Mouse (Mus musculus): ENCODE measurements around the gene Coq5.
A peak's percentile ranks its signal among the peaks of the same experiment; 100 is the strongest.

The Coq5 gene

DNA sequence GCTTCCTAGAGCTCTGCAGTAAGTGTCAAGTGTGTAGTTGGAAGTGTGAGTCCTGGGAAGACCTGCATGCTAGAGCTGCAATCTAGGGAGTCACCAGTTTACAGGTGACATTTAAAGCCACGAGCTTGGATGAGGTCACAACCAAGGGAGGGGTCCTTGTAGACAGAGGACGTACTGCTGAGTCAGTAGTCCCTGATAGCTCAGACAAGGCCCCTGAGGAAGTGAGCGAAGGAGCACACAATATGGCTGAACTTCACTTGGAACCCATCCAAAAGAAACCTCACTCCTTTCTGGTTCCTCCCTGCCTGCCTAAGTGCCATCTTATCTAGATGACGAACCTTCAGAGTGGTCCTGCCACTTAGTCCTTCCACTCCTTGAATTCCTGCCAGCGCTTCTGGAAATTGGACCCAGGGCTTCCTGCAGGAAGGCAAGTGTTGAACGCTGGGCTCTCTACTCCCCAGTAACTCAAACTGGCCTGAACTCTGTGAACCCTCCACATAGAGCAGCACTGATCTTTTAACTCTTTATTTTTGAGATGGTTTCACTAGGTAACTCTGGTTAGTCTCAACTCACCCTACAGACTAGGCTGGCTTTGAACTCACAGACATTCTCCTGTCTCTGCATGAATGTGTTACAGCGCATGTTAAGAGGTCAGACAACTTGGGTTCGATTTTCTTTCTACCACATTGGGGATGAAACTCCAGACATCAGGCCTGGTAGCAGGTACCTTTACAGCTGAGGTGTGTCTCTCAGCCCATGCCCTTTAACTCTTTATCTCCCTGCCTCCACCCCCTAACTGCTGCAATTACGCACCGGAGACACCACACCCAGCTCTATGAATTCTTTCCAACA is 33.6 kb downstream of the Coq5 start:
- DNase-seq (ENCODE audit: low spot score in 2 of 2): no peak

DNA sequence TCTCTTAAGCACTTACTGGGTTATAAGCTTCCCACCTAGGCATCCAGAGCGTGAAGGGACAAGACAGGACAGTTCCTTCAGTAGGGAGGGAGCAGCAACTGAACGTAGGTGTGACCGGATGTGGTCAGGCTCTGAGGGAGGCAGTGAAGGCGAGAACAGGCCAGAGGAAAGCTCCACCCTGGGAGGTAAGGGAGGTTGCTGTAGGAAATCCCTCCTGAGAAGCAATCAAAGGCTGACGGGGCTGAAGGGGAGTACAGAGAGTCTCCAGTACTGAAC is 34.1 kb downstream of the Coq5 start:
- DNase-seq (ENCODE audit: low spot score in 2 of 2): no peak

DNA sequence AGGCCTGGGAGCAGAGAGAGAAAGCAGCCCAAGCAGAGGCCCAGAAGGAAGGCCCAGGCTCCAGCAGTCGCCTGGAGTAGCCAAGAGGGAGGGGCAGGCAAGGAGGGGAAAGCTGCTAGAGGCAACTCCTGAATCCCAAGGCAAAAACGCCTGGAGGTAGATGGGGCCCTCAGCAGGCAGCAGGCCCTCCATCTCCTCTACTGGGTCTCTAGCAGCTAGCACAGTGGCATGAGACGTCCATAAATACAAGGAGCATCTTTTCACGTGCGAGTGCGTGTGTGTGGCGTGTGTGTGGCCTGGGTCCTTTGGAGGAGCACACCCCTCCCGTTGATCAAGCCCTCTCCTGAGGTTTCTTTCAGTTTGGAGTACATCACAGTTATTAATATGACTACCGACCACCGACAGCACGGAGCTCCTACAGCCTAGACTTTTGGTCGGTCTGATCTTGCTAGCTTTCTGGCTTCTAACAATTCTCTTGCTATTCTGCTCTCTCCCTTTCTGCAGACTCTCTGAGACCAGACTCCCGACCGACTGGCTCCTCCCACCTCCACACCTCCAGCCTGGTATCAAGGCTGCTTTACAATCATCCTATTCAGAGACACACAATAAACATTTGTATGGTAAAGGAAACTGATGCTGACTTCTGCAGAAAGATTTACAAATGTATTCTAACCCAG is 37.6 kb downstream of the Coq5 start:
- no peak for DNase-seq (ENCODE audit: low spot score in 2 of 2)

DNA sequence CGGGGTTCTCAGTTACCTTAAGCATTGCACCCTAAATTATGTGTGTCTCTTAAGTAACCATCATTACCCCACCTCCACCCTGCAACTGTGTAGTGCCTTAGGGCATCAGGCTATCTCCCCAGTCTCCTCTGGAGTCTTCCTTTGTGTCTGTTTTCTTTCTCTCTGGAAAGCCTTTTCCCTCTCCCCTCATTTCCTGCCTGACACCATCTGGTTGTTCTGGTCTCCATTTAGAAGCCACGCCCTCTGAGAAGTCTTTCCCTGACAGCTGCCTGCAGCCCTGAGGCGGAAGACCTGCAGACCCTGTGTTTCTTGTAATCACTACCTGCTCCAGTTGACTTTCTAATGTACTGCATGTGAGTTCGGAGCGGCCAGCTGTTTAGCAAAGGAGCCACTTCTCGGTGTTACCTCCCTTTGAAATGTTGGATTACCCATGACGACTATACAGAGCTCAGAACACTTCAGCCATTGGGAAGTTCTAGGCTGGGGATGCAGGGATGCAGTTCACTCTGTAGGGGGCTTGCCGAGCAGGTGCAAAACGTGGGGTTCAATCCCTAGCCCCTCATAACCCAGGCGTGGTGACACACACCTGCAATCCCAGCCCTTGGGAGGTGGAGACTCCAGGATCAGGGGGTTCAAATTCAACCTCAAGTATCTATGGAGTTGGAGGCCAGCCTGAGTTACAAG is 38.3 kb downstream of the Coq5 start:
- DNase-seq (ENCODE audit: low spot score in 2 of 2): no peak

DNA sequence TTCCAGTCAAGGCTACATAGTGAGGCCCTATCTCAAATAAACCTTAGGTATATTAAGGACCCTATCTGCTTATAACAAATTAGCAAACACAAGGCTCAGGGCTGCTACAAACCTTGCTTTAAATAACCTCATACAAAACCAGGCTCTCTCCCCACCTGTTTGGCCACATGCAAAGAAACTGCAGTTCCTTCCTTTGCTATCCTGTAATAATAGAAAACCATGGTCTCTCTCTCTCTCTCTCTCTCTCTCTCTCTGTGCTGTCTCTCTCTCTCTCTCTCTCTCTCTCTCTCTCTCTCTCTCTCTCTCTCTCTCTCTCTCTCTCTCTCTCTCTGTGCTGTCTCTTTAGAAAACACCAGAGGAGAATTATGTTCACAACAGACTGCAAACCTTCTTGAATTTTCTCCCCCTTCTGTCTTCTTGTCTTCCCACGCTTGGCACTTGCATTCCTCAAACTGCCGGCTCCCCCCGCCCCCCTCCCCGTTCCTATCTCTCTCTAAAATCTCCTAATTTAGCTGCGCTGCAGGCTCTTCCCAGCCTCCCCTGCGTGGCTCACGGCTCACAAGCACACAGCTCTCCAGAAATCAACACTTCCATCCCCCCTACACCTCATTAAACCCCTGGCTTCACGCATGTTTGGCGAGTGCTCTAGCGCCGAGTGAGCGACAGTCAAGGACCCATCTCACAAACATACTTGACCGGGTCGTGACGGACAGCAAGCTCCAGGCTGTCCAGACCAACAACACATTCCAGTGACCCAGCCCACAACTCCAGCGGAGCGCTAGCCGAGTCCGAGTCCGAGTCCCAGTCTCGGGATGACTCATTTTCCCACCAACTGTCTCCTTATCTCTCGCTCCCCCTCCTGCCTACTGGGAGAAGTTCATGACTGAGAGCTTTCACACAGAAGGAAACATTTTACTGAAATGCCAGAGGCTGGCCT is 39.8 kb downstream of the Coq5 start:
- DNase-seq (ENCODE audit: low spot score in 2 of 2): peak; percentile 71 to 79

DNA sequence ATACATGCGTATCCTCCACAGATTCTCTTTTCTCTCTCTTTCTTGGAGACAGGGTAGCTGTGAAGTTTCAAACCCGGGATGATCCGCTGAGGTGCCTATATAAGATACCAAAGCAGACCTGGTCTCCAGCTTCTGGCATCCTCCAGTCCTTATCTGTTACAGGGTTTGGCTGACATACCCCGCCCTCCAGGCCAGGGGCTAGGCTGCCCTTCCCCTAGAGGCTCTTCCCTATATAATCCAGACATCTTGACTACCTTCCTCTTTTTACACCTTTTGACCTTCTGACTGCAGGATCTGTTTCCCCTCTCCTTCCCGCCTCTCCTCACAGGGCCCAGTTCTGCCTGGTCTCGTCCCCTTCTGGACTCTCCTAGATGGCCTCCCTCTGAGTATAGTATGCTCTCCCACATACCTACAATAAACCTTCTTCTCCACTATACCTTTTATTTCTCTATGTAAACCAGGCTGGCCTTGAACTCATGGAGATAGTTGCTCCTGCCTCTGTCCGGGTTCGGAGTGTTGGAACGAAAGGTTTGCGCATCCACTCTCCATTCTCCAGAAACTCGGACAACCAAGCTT is 46.9 kb downstream of the Coq5 start:
- DNase-seq (ENCODE audit: low spot score in 2 of 2): no peak

DNA sequence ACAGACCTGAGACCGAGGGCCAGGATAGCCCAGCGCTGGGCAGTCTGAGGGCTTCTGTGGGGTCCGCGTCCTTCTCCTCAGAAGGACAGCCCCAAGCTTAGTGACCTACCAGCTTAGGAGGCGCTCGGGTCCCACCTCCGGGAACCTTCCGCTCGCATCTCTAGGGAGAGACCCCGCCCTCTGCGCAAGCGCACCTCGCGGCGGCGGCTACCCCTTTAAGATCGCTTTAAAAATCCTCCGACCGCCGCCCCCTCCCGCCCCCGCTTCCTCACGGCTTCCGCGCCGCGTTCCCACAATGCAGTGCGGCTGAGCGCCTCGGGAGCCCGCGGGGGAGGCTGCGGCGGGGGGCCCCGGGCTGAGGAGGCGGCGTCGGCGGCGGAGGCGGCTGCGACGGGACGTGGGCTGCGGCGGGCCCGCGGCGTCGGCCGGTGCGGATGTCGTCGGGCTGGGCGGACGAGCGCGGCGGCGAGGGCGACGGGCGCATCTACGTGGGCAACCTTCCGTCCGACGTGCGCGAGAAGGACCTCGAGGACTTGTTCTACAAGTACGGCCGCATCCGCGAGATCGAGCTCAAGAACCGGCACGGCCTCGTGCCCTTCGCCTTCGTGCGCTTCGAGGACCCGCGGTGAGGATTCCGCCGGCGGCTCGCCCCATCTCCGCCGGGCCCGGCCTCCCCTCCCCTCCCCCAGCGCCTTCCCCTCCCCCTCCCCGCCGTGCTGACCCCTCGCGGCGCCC is 47.6 kb downstream of the Coq5 start, which contains the start of gene Srsf9:
Srsf9 (plus strand) TSS at position 303 of the 735 bp plus-strand sequence.
- peak; percentile 88 to 91 for DNase-seq (ENCODE audit: low spot score in 2 of 2)

DNA sequence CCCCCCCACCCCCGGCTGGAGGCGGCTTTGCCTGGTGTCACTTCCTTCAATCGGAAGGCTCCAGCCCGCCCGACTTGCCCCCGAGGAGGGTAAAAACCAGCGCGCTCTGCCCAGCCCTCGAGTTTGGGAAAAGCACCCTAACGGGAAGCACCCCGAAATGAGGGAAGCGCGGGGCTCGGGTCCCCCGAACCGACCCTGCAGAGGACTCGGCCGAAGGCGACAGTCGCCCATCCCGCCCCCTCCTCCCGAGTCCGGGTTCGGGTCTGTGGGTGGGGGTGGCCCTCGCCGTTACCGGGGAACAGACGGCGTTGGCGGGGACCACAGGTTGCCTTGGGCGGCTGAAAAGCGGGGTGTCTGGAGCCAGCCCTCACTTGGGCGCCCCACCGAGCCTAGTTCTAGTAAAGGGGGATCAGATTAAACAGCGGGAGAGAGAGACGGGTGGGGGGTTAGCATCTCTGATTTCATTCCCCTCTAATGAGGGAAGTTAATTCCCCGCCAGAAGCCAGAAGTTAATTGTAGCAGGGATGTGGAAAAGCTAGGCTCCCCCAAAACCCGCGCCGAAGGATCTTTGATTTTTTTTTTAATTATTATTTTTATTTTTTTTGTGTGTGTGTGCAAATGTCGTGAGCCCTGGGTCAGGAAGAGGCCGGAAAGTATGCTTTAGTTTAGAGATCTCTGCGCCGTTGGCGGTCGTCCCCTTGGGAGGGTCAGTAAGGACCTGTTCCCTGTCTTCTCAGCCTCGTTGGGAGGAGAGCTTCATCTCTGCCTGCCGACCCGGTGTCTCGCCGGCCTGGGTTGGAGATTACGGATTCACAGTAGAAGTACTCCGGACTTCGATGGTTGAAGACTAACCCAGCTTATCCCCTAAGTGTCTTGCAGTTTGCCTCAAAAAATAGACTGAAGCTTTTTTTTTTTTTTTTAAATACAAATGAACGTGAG is 48.4 kb downstream of the Coq5 start:
- DNase-seq (ENCODE audit: low spot score in 2 of 2): peak in 1 of 2 experiments; percentile 38

DNA sequence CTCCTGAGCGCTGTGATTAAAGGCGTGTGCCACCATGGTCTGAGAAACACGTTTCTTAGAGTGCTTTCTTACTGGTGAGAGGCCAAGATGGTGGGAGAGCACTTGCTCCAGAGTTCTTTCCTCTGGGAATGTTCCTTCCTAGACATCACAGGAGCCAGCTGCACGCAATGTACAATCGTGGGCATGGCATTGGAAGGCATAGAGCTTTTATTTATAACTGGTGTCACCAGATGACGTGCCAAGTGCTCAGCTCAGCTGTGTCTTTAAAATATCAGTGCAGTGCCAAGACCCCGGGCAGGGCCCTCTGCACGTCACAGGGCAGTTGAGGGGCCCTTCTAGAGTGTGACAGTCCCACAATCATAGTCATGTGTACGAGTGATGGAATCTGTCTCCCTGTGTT is 51.5 kb downstream of the Coq5 start:
- no peak for DNase-seq (ENCODE audit: low spot score in 2 of 2)

DNA sequence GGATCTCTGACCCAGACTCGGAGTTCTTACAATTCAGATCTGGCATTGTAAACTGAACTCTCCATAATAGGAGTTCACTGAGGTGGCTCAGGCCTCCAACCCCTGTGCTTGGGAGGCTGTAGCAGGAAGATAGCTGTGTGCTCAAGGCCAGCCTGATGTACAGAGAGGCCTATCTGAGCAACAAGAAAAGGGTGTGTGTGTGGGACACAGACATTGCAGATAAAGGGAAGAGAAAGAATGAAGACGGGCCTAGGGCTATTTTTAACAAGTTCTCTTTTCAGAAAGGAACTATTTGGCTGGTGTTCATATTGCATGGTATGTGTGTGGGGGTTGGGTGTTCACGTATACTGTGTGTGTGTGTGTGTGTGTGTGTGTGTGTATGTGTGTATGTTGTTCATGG is 54.2 kb downstream of the Coq5 start:
- no peak for DNase-seq (ENCODE audit: low spot score in 2 of 2)

DNA sequence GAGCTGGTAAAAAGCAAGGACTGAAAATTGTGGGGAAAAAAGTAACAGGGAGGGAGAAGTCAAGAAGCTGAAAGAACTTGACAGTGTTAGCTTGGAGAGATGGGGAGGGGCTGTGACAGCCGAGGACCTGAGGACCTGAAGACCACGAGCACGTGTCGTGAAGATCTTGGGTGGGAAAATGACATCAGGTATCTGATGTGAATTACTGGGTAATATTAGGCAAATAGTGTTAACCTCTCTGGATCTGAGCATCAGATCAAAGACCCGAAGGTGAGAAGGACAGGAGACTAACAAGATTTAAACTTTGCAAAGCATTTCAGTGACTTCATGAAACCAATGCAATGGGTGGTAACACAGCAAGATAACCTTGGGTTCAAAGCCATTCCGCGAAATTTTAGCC is 60.5 kb downstream of the Coq5 start:
- DNase-seq (ENCODE audit: low spot score in 2 of 2): no peak

DNA sequence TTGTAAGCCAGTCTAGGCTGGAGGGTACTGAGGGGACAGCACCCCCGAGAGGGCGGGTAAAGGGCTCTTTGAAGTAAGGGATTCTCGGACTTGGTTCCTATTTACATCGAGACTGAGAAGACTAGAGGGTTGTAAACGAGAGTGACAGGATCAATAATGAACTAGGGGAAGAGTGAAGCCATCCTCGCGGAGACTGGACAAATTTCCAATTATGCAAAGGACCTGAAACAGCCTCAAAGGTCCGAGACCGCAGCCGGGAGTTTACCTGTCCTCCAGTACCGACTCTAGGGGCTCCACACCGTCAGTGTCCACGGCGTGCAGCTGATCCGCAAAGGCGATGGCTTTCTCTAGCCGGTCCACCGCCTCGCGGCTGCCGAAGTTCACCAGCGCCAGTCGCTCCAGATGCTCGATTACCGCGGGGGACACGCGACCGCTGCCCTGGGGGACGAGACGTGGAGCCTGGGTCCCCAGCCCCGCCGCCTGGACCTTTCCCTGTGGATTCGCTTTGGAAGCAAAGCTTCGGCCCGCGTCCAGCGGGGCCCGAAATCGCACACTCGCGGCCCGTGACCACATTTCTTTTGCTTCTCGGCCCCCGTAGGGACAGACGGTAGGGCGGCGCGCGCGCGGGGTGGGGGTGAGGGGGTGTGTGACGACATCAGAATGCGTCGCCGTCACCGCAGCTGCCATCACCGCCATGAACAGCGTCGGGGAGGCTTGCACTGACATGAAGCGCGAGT is 61.3 kb downstream of the Coq5 start, which contains the start of the genes Gatc and Triap1:
Gatc (minus strand) TSS at position 602 of the 737 bp plus-strand sequence.
Triap1 (plus strand) TSS at position 649 of the 737 bp plus-strand sequence.
- peak; percentile 81 to 87 for DNase-seq (ENCODE audit: low spot score in 2 of 2)

DNA sequence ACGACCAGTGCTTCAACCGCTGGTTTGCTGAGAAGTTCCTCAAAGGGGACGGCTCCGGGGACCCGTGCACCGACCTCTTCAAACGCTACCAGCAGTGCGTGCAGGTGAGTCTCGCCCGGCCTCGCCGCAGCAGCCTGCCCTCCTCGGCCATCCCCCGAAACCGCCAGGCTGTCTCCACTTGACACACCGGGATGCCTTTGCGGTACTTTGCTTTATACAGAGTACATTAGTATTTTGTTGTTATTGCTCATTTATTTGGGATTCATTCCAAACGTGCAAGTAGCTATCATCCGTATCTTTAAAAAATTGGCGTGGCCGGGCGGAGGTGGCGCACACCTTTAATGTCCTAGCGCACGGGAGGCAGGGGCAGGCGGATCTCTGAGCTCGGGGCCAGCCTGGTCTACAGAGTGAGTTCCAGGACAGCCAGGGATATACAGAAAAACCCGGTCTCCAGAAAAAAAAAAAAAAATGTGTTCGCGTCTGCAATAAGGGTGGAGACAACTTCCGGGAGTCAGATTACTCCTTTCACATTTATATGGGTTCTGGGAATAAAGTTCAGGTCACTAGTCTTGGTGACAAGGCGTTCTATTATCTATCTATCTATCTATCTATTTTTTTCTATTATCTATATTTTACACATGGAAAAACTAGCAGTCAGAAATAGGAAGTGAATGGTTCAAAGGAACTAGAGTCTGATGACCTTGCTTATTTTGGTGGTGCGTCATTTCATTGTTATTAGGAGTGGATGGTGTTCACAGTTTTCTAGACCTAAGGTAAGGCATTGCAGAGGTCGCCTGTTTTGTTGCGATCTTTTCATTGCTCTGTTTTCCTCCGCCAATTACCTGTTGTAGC is 62.1 kb downstream of the Coq5 start:
- no peak for DNase-seq (ENCODE audit: low spot score in 2 of 2)

All from frontal cortex, postnatal 14 days (tissue).